Mouse (Mus musculus) C2C12 (cell line): ENCODE measurements at regions not wholly inside any gene's neighbourhood (a gene's known extent, or its start where the extent isn't known, plus 50 kb on each side); places are given as distances from the start of the nearest gene placed in this dataset.

Experiments used
- CEBPB ChIP-seq: IDR thresholded peaks from one replicate; pipeline ENCODE4 v1.6.1; 2011; ENCODE audit warnings: low read depth, mild to moderate bottlenecking, control low read depth, moderate library complexity
- CTCF ChIP-seq: IDR thresholded peaks from one replicate; pipeline ENCODE4 v1.5.1; 2011; ENCODE audit not compliant: control insufficient read depth, insufficient read depth, insufficient read length
- USF1 ChIP-seq: IDR thresholded peaks from one replicate; pipeline ENCODE4 v1.6.1; 2011; ENCODE audit warnings: low read depth, mild to moderate bottlenecking, control low read depth, moderate library complexity

DNA sequence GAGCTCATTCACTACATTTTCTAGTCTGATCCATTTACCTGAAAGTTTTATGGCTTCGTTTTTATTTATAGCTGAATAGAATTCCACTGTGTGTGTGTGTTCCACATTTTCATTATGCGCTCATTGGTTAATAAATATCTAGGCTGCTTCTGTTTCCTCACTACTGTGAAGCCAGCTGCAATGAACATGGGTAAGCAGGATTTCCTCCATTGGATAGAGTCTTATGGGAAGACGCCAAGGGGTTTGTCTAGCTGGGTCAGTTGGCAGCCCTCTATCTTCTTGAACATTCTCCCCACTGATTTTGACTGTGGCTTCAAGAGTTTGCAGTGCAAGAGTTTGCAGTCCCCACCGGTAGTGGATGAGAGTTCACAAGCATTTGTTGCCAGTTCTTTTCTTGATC lies 51.1 kb upstream of the Bcl6 start:
- TF ChIP-seq USF1 (no peak), CEBPB (no peak), CTCF (no peak)
